Mouse (Mus musculus) Patski (cell line): ENCODE measurements at regions not wholly inside any gene's neighbourhood (a gene's known extent, or its start where the extent isn't known, plus 50 kb on each side); places are given as distances from the start of the nearest gene placed in this dataset.
A peak's percentile ranks its signal among the peaks of the same experiment; 100 is the strongest.

Experiments
- ATAC-seq: fragments of 100-300 bp; one replicate; pipeline ENCODE4 v1.8.0; 2021
- CTCF ChIA-PET: fragments of 350-600 bp; sonication (Branson Sonifier 250); formaldehyde crosslinking; loops from one replicate; lab custom pipeline; 2022; ENCODE audit warnings: inconsistent platforms; lab: Charles Lee
- POLR2A ChIA-PET: fragments of 350-600 bp; sonication (Branson Sonifier 250); formaldehyde crosslinking; loops from one replicate; lab custom pipeline; 2022; ENCODE audit warnings: antibody characterized with exemption, inconsistent platforms; lab: Charles Lee
- DNase-seq: peaks from one replicate; pipeline ENCODE4 v3.0.0-alpha.2; 2011; ENCODE audit warnings: low read depth, low spot score
- H3K27me3 ChIP-seq: fragments of 371-371 bp; one replicate; pipeline ENCODE4 v1.5.1; 2021
- CTCF ChIP-seq: fragments of 100-300 bp; IDR thresholded peaks from one replicate; pipeline ENCODE4 v1.5.1; 2021
- in situ Hi-C: fragments of 300-500 bp; cut with MboI; formaldehyde crosslinking; loops from 3 replicates; pipeline ENCODE4 v1.11.1; 2018; ENCODE audit warnings: low pct_unique_long_range_greater_than_20kb, mixed read lengths

DNA sequence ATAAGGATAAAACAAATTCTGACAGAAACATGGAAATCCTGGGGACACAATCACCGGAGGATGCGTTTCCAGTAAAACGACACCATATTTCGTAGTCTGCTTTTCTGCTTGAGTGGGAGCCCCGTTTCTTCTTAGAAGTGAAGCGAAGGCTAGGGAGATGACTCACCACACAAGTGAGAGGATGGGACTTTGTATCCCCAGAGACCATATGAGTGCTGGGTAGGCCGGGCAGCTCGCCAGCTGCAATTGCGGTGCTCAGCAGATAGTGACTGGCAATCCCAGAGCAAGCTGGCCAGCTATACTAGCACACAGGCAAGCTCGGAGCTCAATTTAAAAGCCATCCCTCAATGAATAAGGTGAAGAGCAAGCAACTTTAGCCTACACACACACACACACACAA is 50.3 kb upstream of the Mapk10 start:
- ChIA-PET POLR2A (no interaction called here), CTCF (interaction anchor here (1.9 kb wide), 1 partner anchor 12 kb away, joined by 6 read pairs; no protein-coding TSS in a partner anchor)
- H3K27me3 ChIP-seq = no peaks in the 10 kb centered on the region
- no peak for ATAC-seq
- in situ Hi-C loops = no loop called here
- peak; percentile 38 for DNase-seq
- no peak for TF ChIP-seq CTCF
